Mouse (Mus musculus) right cerebral cortex, adult 2 months (tissue): ENCODE measurements at regions not wholly inside any gene's neighbourhood (a gene's known extent, or its start where the extent isn't known, plus 50 kb on each side); places are given as distances from the start of the nearest gene placed in this dataset.

ENCODE experiments used
- DNase-seq, 2 experiments: peaks; one replicate each; pipeline ENCODE4 v3.0.0; 2021 to 2022; ENCODE audit warnings: low spot score in 2 of 2

GRCm38 (mm10) chr13:79453227-79453626 is 1253.7 kb upstream of the Nr2f1 start:
- DNase-seq: no peak

- no peak for DNase-seq
These were observed 1243.6 kb upstream of the Nr2f1 start for GRCm38 (mm10) chr13:79443113-79443512.

GRCm38 (mm10) chr13:79442701-79443100 is 1243.1 kb upstream of the Nr2f1 start:
- DNase-seq: no peak

GRCm38 (mm10) chr13:79431465-79431864 is 1231.9 kb upstream of the Nr2f1 start:
- DNase-seq: no peak

- no peak for DNase-seq
These were observed 1231.4 kb upstream of the Nr2f1 start for GRCm38 (mm10) chr13:79430987-79431386.

GRCm38 (mm10) chr13:79430562-79430961 is 1231.0 kb upstream of the Nr2f1 start:
- DNase-seq: no peak

- DNase-seq: no peak
These were observed 1218.3 kb upstream of the Nr2f1 start for GRCm38 (mm10) chr13:79417841-79418240.

- no peak for DNase-seq
These were observed 1200.5 kb upstream of the Nr2f1 start for GRCm38 (mm10) chr13:79400082-79400481.

- DNase-seq: no peak
These were observed 1194.4 kb upstream of the Nr2f1 start for GRCm38 (mm10) chr13:79393938-79394337.

- no peak for DNase-seq
These were observed 1188.4 kb upstream of the Nr2f1 start for GRCm38 (mm10) chr13:79387928-79388327.

GRCm38 (mm10) chr13:79341494-79341893 is 1141.9 kb upstream of the Nr2f1 start:
- no peak for DNase-seq

- no peak for DNase-seq
These were observed 1140.9 kb upstream of the Nr2f1 start for GRCm38 (mm10) chr13:79340459-79340858.

GRCm38 (mm10) chr13:79339793-79340192 is 1140.2 kb upstream of the Nr2f1 start:
- DNase-seq: no peak

- DNase-seq: no peak
These were observed 1120.6 kb upstream of the Nr2f1 start for GRCm38 (mm10) chr13:79320146-79320545.

- DNase-seq: no peak
These were observed 1110.1 kb upstream of the Nr2f1 start for GRCm38 (mm10) chr13:79309584-79310110.

GRCm38 (mm10) chr13:79297225-79297710 is 1097.7 kb upstream of the Nr2f1 start:
- DNase-seq: no peak

GRCm38 (mm10) chr13:79288022-79288421 is 1088.5 kb upstream of the Nr2f1 start:
- no peak for DNase-seq

- no peak for DNase-seq
These were observed 1086.6 kb upstream of the Nr2f1 start for GRCm38 (mm10) chr13:79286181-79286580.

- peak; percentile 10 to 14 for DNase-seq
These were observed 1085.9 kb upstream of the Nr2f1 start for GRCm38 (mm10) chr13:79285478-79285877.

- peak in 1 of 2 experiments; percentile 5 for DNase-seq
These were observed 1078.2 kb upstream of the Nr2f1 start for GRCm38 (mm10) chr13:79277714-79278113.

- no peak for DNase-seq
These were observed 1077.8 kb upstream of the Nr2f1 start for GRCm38 (mm10) chr13:79277313-79277712.

- DNase-seq: no peak
These were observed 1055.8 kb upstream of the Nr2f1 start for GRCm38 (mm10) chr13:79255362-79255761.

- no peak for DNase-seq
These were observed 1052.8 kb upstream of the Nr2f1 start for GRCm38 (mm10) chr13:79252385-79252784.

GRCm38 (mm10) chr13:79251269-79251668 is 1051.7 kb upstream of the Nr2f1 start:
- DNase-seq: no peak
